Mouse (Mus musculus) myocyte (in vitro differentiated cells): ENCODE results near the gene Ghrl. TPM values are rescaled to one million over a fixed set of nuclear protein-coding genes. Genes with fewer than 3 reads are reported as not detected.
"Not testable (repeated sequence)": the region's sequence is repeated elsewhere in the genome, so short reads cannot be mapped to it uniquely, and the experiment has no call there.

Source experiments
- H3K27me3 ChIP-seq: one replicate; pipeline ENCODE4 v1.6.1; 2011; ENCODE audit not compliant: control insufficient read depth, insufficient read depth, insufficient read length
- H3K36me3 ChIP-seq: one replicate; pipeline ENCODE4 v1.6.1; 2011; ENCODE audit not compliant: control insufficient read depth, insufficient read depth
- H3K4me2 ChIP-seq: one replicate; pipeline ENCODE4 v1.6.1; 2011; ENCODE audit warnings: low read depth, control low read depth
- H3K4me3 ChIP-seq: one replicate; pipeline ENCODE4 v1.5.1; 2011; ENCODE audit warnings: mild to moderate bottlenecking, control low read depth, moderate library complexity
- H3K79me2 ChIP-seq: one replicate; pipeline ENCODE4 v1.6.1; 2011; ENCODE audit not compliant: control insufficient read depth, insufficient read depth
- H3ac ChIP-seq: one replicate; pipeline ENCODE4 v1.6.1; 2011; ENCODE audit not compliant: control insufficient read depth, insufficient read length
- CEBPB ChIP-seq: IDR thresholded peaks from 2 replicates; pipeline ENCODE4 v1.6.1; 2011; ENCODE audit warnings: mild to moderate bottlenecking, moderate library complexity; ENCODE audit not compliant: poor library complexity, insufficient read depth, severe bottlenecking
- E2F4 ChIP-seq: IDR thresholded peaks from one replicate; pipeline ENCODE4 v1.6.1; 2011; ENCODE audit warnings: mild to moderate bottlenecking, control low read depth, moderate library complexity; ENCODE audit not compliant: insufficient read depth
- MAX ChIP-seq: IDR thresholded peaks from one replicate; pipeline ENCODE4 v1.6.1; 2011; ENCODE audit warnings: low read depth, mild to moderate bottlenecking, control low read depth
- MYOD1 ChIP-seq, 3 experiments: IDR thresholded peaks; one replicate each; pipeline ENCODE4 v1.6.1; 2011; ENCODE audit warnings: control low read depth in 2 of 3, low read depth in 2 of 3, mild to moderate bottlenecking in 2 of 3, moderate library complexity in 1 of 3; ENCODE audit not compliant: insufficient read length in 2 of 3, control insufficient read depth in 1 of 3
- MYOG ChIP-seq, 3 experiments: IDR thresholded peaks; one replicate each; pipeline ENCODE4 v1.6.1; 2011; ENCODE audit warnings: control low read depth in 2 of 3, low read depth in 2 of 3, mild to moderate bottlenecking in 2 of 3; ENCODE audit not compliant: insufficient read length in 2 of 3, control insufficient read depth in 1 of 3, insufficient read depth in 1 of 3
- POLR2A ChIP-seq: IDR thresholded peaks from one replicate; pipeline ENCODE4 v1.6.1; 2011; ENCODE audit warnings: low read depth, mild to moderate bottlenecking, control low read depth, moderate library complexity; ENCODE audit not compliant: insufficient read length
- POLR2AphosphoS2 ChIP-seq: IDR thresholded peaks from one replicate; pipeline ENCODE4 v1.6.1; 2011; ENCODE audit warnings: low read depth, control low read depth; ENCODE audit not compliant: insufficient read length
- REST ChIP-seq: IDR thresholded peaks from one replicate; pipeline ENCODE4 v1.6.1; 2011; ENCODE audit warnings: mild to moderate bottlenecking, control low read depth, moderate library complexity; ENCODE audit not compliant: insufficient read depth, insufficient read length
- SRF ChIP-seq: IDR thresholded peaks from one replicate; pipeline ENCODE4 v1.6.1; 2011; ENCODE audit warnings: low read depth; ENCODE audit not compliant: control insufficient read depth, insufficient read length
- TCF12 ChIP-seq: IDR thresholded peaks from one replicate; pipeline ENCODE4 v1.6.1; 2011; ENCODE audit warnings: mild to moderate bottlenecking, control low read depth; ENCODE audit not compliant: poor library complexity, insufficient read depth, severe bottlenecking
- TCF3 ChIP-seq: IDR thresholded peaks from one replicate; pipeline ENCODE4 v1.6.1; 2011; ENCODE audit warnings: low read depth, control low read depth; ENCODE audit not compliant: insufficient read length
- USF1 ChIP-seq: IDR thresholded peaks from one replicate; pipeline ENCODE4 v1.6.1; 2011; ENCODE audit warnings: low read depth, mild to moderate bottlenecking, control low read depth, moderate library complexity
- polyA plus RNA-seq: library from polyadenylated mRNA; unstranded; fragments of >200 nt; fragmentation: generic; extraction: Trizol; gene quantifications from one replicate; pipeline ENCODE4 v1.2.1, GENCODE M21; 2012; ENCODE audit warnings: missing spikeins

Gene Ghrl
- polyA plus RNA-seq, 1 experiment = 0.35 TPM

DNA sequence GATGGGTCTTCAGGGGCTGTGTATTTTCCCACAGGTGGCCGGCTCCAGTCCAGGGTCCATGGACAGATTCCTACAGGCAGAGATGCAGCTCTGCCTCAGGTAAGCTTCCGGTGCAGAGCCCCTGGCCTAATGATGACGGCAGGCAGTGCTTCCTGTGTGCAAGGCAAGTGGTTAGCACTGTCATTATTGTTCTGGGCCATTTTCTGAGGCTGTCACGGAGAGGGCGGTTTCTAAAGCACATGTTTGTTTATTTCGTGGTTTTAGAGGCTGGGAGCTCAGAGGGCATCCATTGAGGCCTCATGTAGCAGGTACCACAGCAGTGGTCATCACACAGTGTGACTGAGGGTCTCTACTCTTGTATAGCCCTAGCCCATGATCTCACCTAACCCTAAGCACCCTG, 46.7 kb downstream of the Ghrl start:
- TF ChIP-seq SRF (no peak), REST (no peak)
- Histone ChIP-seq H3K36me3 (no peaks in the 10 kb centered on the region), H3K79me2 (no peaks in the 10 kb centered on the region), H3K27me3 (no peaks in the 10 kb centered on the region), H3K4me3 (no peak overlapping the region), H3K4me2 (no peak overlapping the region), H3ac (no peak overlapping the region)

DNA sequence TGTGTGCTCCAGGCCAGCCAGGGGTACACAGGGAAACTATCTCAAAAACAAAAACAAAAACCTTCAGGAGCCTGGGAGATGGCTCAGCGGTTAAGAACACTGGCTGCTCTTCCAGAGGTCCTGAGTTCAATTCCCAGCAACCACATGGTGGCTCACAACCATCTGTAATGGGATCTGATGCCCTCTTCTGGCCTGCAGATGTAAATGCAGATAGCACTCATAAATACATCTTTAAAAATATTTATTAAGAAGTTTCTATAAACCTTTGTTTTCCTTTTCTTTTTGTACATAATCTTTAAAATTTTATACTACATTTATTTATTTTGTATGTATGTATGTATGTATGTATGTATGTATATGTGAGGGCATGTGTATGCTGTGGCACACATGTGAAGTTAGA, 47.7 kb downstream of the Ghrl start:
- not testable (repeated sequence) for H3ac ChIP-seq, H3K4me3 ChIP-seq, H3K36me3 ChIP-seq, H3K4me2 ChIP-seq, H3K79me2 ChIP-seq, H3K27me3 ChIP-seq

DNA sequence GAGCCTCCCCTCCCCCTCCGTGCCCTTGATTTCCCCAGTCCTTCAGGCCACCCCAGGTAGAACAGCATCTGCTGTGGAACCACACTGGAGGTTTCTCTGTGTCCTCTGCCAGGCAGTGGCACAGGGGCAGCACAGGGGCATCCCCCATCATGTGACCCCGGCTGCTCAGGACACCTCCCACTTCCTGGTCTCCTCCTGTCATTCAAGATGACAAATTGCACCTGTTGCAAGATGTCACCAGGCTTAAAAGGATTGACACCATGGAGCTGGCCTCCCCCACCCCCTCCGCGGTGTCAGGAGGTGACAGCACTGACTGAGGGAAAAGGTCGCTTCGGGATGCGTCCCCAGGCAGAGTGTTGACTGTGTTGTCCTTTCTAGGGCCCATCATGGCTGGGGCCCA, 49.9 kb downstream of the Ghrl start:
- no peak overlapping the region for H3K4me3 ChIP-seq
- H3K27me3 ChIP-seq = no peaks in the 10 kb centered on the region
- no peaks in the 10 kb centered on the region for H3K79me2 ChIP-seq
- TF ChIP-seq USF1 (peak; percentile 33), MYOD1 (IDR thresholded peaks at IDR 0.05; ENCODE audit: control insufficient read depth in 1 of 3, insufficient read length in 2 of 3, low read depth in 2 of 3) (peak; percentile 13 to 90 (median 61)), CEBPB (no peak), POLR2AphosphoS2 (no peak)
- no peak overlapping the region for H3K4me2 ChIP-seq
- H3ac ChIP-seq = no peak overlapping the region
- H3K36me3 ChIP-seq = no peaks in the 10 kb centered on the region

DNA sequence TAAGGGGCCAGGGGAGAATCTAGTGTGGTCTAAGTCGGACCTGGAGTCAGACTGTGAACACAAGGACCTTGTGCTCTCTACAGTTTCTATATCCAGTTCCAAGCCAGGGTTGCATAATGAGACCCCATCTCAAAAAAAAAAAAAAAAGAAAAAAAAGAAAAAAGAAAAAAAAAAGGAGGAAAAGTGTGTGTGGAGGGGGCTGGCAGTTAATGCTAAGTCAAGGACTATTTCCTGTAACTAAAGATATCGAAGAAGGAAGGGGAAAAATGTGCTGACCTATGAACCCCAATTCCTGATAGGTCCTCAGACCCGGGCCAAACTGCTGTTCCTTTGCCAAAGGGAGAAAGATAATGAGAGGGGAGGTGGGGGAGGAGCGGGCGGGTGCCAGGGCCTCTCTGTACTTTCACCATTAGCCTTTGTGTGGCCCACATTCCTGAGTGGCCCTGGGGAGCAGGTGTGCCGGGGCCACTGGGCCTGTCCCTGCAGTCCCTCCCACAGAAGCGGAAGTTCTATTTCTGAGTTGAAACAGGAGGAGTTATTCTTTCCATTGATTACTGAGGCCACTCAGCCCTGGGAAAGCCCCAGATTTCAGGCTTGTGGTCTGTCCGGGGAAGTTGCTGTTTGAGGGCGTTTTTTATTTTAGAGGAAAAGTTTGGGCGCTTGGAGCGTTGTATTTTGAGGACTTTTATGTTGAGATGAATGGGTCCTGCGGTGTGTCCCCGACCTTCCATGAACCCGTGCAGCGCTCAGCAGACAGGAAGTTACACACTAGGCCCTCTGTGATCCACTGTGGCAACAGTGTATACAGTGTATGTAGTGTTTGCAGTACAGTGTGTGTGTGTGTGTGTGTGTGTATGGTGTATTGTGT, 51.2 kb downstream of the Ghrl start:
- no peak overlapping the region for H3K4me3 ChIP-seq
- TF ChIP-seq POLR2A (no peak), MAX (no peak), CEBPB (no peak), MYOG (IDR thresholded peaks at IDR 0.05; ENCODE audit: control insufficient read depth in 1 of 3, insufficient read depth in 1 of 3, insufficient read length in 2 of 3, low read depth in 2 of 3) (peak in 2 of 3 experiments; percentile 75 to 87), POLR2AphosphoS2 (no peak), TCF12 (peak; percentile 59), MYOD1 (IDR thresholded peaks at IDR 0.05; ENCODE audit: control insufficient read depth in 1 of 3, insufficient read length in 2 of 3, low read depth in 2 of 3) (peak in 2 of 3 experiments; percentile 47 to 89), TCF3 (no peak), REST (no peak), SRF (no peak), USF1 (no peak), E2F4 (no peak)
- no peaks in the 10 kb centered on the region for H3K27me3 ChIP-seq
- no peaks in the 10 kb centered on the region for H3K36me3 ChIP-seq
- H3K4me2 ChIP-seq = peak overlapping the region; percentile 34
- H3ac ChIP-seq = no peak overlapping the region
- H3K79me2 ChIP-seq = no peaks in the 10 kb centered on the region

DNA sequence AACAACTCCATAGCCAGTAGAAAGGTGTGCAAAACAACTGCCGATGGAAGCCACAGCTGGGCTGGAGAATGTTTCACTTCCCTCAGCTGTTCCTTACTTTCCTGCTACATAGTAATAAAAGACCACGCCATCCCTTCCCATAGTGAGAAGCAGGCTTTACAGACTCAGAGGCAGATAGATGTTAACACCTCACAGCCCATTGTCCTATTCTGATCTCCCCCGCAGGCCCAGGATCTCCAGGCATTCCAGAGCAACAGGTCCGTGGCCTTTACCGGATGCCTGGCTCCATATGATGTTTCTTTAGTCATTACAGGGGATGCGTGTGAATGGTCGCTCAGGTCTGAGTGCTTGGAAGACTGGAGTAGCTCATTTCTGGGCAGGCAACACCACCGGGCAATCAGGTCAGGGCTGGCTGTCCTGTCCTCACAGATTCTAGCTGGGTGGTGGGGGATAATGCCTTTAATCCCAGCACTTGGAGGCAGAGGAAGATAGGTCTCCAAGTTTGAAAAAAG, 52.0 kb downstream of the Ghrl start:
- H3K79me2 ChIP-seq = no peaks in the 10 kb centered on the region
- H3K4me2 ChIP-seq = no peak overlapping the region
- TF ChIP-seq TCF3 = no peak
- no peak for TF ChIP-seq POLR2A
- TF ChIP-seq POLR2AphosphoS2 = no peak
- no peak for TF ChIP-seq REST
- no peak for TF ChIP-seq SRF
- no peak for TF ChIP-seq USF1
- TF ChIP-seq MAX = no peak
- TF ChIP-seq TCF12 = no peak
- TF ChIP-seq MYOD1 (IDR thresholded peaks at IDR 0.05; ENCODE audit: control insufficient read depth in 1 of 3, insufficient read length in 2 of 3, low read depth in 2 of 3) = no peak
- no peak for TF ChIP-seq MYOG (IDR thresholded peaks at IDR 0.05; ENCODE audit: control insufficient read depth in 1 of 3, insufficient read depth in 1 of 3, insufficient read length in 2 of 3, low read depth in 2 of 3)
- TF ChIP-seq E2F4 = no peak
- TF ChIP-seq CEBPB = no peak
- H3K27me3 ChIP-seq = no peaks in the 10 kb centered on the region
- no peak overlapping the region for H3ac ChIP-seq
- no peaks in the 10 kb centered on the region for H3K36me3 ChIP-seq
- no peak overlapping the region for H3K4me3 ChIP-seq

Other genes starting within 250 kb of the Ghrl start
- gene Il17rc, start 248.5 kb downstream of the Ghrl start, polyA plus RNA-seq = 73.0 TPM
- gene Creld1, start 236.6 kb downstream of the Ghrl start, polyA plus RNA-seq = 78.2 TPM
- 0.22 TPM for gene Prrt3, start 217.9 kb downstream of the Ghrl start, polyA plus RNA-seq
- gene Emc3, start 188.2 kb downstream of the Ghrl start, polyA plus RNA-seq = 86.5 TPM
- 2.3 TPM for gene Fancd2, start 188.2 kb downstream of the Ghrl start, polyA plus RNA-seq
- gene Fancd2os, start 119.2 kb downstream of the Ghrl start, polyA plus RNA-seq = 0.04 TPM
- 199 TPM for gene Brk1, start 115.1 kb downstream of the Ghrl start, polyA plus RNA-seq
- gene Vhl, start 95.9 kb downstream of the Ghrl start, polyA plus RNA-seq = 20.6 TPM
- gene Irak2, start 81.4 kb downstream of the Ghrl start, polyA plus RNA-seq = 17.0 TPM
- gene Tatdn2, start 22.8 kb downstream of the Ghrl start, polyA plus RNA-seq = 21.0 TPM
- 229 TPM for gene Sec13, start 20.9 kb upstream of the Ghrl start, polyA plus RNA-seq